Mouse (Mus musculus) heart, adult 9 months (tissue): ENCODE data around the gene Uqcc1.
A peak's percentile ranks its signal among the peaks of the same experiment; 100 is the strongest.

Experiments
- DNase-seq, 2 experiments: peaks; one replicate each; pipeline ENCODE4 v3.0.0; 2022; ENCODE audit warnings: low spot score in 2 of 2

Gene Uqcc1

GRCm38 (mm10) chr2:155929531-155930442, at the start of gene Uqcc1:
Uqcc1 (minus strand) TSS chr2:155930310.
- peak; percentile 90 to 94 for DNase-seq

DNA sequence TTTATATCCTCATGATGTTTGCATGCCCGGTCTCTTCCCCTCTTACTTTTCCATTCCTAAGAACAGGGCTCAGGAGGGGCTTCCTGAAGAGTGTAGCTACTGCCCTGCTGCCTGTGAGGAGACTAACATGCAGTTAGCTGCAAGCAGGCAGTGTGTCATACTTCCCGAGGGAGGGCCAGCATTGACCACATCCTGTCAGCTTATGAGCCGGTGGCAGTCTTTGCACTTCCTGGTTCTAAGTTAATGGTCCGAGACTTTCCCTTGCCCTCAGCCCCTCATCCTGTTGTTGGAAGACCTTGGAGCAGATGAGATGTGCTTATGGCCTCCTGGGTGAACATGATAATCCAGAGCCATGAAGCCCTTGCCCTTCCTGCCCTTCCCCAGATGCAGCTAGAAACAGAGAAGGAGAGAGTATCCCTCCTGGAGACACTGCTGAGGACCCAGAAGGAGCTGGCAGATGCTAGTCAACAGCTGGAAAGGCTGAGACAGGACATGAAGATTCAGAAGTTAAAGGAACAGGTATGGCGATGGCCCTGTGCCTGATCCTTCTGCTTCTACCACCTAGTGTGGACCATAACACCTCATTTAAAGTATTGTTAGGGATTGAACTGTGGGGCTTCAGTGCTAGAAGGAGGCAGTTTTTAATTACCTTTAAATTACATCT, 49.4 kb upstream of the Uqcc1 start:
- DNase-seq, result peak; percentile 42 to 71

- DNase-seq, result no peak
These were observed 44.1 kb upstream of the Uqcc1 start for GRCm38 (mm10) chr2:155974087-155974731.

- no peak for DNase-seq
These were observed 43.2 kb upstream of the Uqcc1 start for GRCm38 (mm10) chr2:155973348-155973747.

DNA sequence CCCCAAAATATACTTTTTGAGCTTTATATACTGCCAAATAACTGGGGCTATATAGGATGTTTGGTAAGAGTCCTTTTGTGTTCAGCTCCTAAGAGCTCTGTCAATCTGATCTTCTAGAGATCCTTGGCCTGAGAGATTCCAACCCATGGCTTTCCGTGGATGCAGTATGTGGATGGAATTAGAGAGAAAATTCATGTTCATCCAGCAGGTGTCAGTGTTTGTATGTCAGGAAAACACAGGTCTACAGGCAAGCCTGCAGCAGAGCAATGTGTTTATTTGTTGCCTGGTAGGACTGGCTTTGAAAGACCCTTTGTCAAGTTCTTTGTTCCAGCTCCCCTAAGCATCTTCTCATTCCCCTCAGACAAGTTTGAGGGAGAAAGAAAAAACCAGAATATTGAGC, 32.9 kb upstream of the Uqcc1 start:
- DNase-seq, result peak in 1 of 2 experiments; percentile 14

DNA sequence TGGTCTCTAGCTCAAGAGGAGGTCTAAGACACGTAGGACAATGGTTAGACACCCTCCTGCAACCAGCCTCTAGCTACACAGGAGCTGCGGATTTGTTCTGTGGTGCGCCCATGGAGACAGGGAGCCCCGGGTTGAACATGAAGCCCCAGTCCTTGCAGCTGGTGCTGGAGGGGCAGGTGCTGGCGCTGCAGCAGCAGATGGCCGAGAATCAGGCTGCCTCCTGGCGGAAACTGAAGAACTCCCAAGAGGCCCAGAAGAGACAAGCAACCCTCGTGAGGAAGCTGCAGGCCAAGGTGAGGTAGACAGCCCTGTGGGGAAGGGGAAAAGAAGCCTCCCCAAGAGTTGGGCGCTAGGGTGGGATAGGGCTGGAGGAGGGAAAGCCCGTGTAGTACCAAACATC, 31.8 kb upstream of the Uqcc1 start:
- no peak for DNase-seq

DNA sequence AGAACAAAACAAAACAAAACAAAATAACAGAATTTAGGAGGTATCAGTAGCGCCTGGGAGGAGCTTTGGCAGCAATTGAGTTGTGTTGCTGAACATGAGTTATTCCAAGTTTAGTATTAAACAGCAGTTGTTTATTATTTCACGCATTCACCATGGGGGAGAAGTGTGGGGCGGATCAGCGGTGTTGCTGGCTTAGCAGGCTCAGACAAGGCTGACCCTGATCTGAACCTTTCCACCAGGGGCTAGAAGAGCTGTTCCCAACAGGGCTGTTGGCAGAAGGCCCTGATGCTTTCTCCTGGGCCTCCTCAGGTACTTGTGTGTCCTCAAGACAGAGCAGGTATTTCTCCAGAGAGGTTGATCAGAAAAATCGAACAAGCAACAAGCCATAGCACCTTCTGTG, 29.9 kb upstream of the Uqcc1 start:
- DNase-seq, result no peak

DNA sequence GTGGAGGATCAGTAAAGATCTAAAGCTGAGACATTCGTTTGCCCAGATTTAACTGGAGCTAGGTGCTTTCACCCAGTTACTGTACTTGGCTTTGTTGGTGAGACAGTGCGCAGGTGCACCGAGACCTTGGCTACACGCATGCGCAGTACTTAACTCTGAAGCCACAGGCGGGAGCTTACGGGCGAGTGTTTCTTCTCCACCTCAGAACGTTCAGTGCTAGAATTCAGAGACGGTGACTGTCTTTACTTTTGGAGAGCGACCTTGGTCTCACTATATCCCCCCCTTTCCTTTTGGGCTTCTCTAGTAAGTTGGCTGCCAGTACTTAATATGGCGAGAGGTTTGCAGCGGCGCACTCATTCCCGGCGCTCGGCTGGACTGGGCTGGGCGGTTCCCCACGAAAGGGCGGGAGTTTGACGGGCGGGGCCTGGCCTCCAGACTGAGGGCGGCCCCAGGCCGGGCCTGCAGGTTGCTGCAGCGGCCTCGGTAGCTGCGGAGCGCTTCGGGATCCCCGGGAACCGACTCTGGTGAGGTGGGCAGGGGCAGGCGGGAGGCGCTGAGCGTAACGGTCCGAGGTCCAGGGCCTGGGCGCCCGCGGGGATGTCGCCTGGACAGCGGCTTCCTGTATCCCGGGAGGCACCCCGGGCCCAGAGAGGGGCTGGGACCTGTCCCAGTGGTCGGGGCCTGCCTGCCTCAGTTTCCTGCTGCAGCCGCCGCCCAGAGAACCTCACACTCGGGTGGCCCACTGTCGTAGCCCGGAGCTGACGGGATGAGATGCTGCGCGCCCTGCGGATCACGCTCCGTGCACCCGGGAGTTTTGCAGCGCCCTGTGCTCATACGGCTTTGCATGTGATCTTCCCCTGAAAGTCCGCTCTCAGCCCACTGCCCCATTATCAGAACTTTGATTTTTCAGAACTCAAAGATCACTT, 26.3 kb upstream of the Uqcc1 start, which contains the start of gene Cep250:
TSS of gene Cep250 (plus strand) at position 325 of the 926 bp plus-strand sequence.
- DNase-seq, result peak; percentile 88 to 93

DNA sequence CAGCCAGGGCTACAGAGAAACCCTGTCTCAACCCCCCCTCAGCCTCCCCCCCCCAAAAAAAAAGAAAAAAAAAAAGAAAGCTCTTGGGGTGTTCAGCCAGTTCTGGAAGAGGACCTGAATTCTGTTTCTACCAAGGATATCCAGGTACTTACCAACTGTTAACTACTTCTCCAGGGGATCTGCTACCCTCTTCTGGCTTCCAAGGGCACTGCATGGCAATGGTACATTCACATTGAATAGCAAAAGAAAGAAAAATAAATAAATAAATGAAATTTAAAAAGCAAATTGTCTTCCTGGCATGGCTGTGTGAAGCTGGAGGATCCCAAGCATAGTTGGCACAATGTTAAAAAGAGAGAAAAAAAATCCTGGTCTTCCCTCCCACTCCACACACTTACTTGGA, 21.9 kb upstream of the Uqcc1 start:
- DNase-seq, result peak in 1 of 2 experiments; percentile 33

DNA sequence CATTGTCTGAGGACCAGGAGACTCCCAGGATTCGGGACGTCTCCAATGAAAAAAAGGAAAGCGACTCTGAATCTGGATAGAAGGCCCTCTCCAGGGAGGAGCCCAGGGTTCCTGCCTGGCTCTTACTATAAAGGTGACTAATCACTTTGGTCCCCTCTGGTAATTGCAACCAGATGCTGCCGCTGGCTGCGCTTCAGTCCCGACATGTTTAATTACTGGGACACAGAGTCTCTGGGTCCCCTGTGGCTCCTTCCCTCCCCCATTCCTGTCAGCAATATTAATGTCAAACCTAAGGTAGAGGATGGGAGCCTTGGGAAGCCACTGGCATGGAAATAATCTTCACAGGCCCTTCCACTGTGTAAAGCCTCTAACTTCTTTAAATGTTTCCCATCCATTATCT, 19.3 kb upstream of the Uqcc1 start:
- DNase-seq, result no peak

- DNase-seq, result no peak
These were observed 17.4 kb upstream of the Uqcc1 start for GRCm38 (mm10) chr2:155947390-155948002.

- no peak for DNase-seq
These were observed 16.4 kb upstream of the Uqcc1 start for GRCm38 (mm10) chr2:155946499-155946898.

DNA sequence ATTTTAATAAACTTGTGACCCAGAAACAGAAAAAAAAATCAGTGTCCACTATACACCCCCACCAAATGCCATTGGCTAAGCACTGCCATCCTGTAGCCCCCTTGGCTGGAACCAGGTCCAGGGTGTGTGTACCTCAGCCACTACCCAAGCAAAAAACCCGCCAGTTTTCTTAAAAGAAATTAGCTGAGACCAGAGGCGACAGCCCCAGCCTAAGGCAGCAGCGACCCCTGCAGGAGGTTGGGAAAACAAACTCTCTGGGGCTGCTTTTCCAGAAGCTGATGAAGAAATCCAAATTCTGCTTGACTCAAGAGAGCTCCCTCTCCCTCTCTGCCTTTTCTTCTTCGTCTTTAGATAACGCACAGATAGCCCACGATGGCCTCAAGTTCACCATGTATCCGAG, 16.0 kb upstream of the Uqcc1 start:
- no peak for DNase-seq

GRCm38 (mm10) chr2:155945580-155945979, 15.5 kb upstream of the Uqcc1 start:
- DNase-seq, result no peak

DNA sequence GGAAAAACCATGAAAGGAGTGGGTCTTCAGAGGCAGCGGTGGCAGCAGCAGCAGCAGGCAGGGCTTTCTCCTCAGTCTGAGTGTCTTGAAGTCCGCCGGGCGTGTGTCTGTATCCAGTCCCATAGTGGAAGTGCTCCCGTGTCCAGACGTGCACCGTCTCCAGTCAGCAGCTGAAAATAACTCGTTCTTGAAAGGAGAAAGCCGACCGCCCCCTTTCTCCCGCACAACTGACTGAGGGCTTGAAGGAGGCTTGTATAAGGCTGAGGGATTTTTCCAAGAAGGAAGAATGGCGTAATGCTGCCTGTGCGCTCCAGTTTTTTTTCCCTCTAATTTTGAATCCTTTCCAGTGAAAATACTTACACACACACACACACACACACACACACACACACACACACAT, 15.0 kb upstream of the Uqcc1 start, which contains the start of gene Gdf5:
TSS of gene Gdf5 (minus strand) at position 244 of the 400 bp plus-strand sequence.
- DNase-seq, result no peak

DNA sequence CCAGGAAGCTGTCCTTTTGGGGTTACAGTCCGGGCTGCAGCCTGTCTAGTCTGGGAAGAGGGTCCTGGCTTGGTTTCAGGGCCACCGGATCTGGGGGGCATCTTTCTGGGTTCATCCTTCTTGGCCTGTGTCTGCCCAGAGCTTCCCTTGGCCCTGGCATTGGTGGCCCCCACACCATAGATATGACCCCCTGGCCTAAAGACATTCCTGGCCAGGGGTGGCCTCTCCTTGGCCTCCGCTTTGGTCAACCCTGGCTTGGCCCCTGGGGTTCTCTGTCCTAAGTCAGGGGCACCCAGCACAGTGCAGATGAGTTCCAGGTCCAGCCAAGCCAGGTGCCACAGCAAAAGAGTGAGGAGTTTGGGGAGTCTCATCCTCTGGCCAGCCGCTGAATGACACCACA, 14.6 kb upstream of the Uqcc1 start:
- no peak for DNase-seq

DNA sequence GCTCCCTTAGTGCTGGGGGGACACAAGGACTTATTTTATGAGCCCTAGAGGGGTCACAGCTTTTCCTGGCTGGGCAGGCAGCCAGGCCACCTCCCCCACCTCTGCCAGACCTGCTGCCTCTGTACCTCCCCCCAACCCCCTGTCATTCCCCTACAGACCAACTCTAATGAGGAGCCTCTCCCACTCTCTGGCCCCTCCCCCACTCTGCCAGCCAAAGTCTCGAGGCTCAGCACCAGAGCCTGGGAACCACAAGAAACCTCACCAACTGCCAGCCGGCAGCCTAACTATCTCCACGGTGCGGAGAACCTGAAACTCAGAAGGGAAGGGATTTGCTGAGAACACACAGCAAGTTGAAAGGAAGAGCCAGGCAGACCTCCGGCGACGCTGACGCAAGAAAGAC, 13.4 kb upstream of the Uqcc1 start:
- DNase-seq, result no peak

- DNase-seq, result no peak
These were observed 11.8 kb upstream of the Uqcc1 start for GRCm38 (mm10) chr2:155941697-155942442.

DNA sequence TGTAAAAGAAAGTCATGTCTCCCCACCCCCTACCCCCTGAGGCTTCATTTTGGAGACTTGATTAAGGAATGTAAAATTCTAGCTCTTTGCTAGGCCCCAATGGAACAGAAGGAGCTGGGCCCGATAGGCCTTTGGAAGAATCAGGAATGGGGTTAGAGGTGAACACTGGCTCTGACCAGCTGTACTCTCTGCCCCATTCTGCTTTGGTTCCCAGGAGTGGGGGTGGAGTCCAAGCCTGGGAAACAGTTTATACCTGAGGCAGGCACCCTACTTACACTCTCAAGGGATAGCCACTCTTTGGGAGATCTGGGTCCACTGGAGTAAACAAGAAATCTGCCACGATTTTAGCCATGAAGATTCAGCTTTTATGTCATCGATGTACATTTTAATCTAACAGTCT, 10.6 kb upstream of the Uqcc1 start, which contains the start of gene Gm15557:
TSS of gene Gm15557 (plus strand) at position 48 of the 400 bp plus-strand sequence.
- DNase-seq, result no peak
